Mouse (Mus musculus): ENCODE data around the gene Cbx3. TPM values are rescaled to one million over a fixed set of nuclear protein-coding genes. Genes with fewer than 3 reads are reported as not detected.
A peak's percentile ranks its signal among the peaks of the same experiment; 100 is the strongest.

Cbx3 gene
- polyA plus RNA-seq, 1 experiment from 2014 or later: 735 TPM

- Histone ChIP-seq H3K36me3 (ENCODE audit: control insufficient read depth, insufficient read depth, low read length) (no peaks in the 10 kb centered on the region), H3K27me3 (ENCODE audit: control insufficient read depth, insufficient read depth, low read length) (no peaks in the 10 kb centered on the region), H3K9me3 (ENCODE audit: control insufficient read depth, low read length) (no peaks in the 10 kb centered on the region), H3K4me3 (ENCODE audit: low read depth, low read length) (peak overlapping the region; percentile 62), H3K4me1 (replicated peaks; ENCODE audit: control insufficient read depth, insufficient read depth, low read length) (0 out of 2 replicates have a peak, but pooled peaks cover 2% of the 10 kb centered on the region), H3K27ac (ENCODE audit: low read depth, low read length) (no peak overlapping the region), H3K9ac (ENCODE audit: low read length) (peak overlapping the region; percentile 75), H3K4me2 (ENCODE audit: low read depth, low read length, severe bottlenecking) (peak overlapping the region; percentile 59)
- no peak for ATAC-seq (replicated peaks; ENCODE audit: low FRiP score)
- whole genome bisulfite sequencing: 26% methylated on average over 5 of the region's 5 CpGs
- DNase-seq (ENCODE audit: low spot score): no peak
These were observed 53.1 kb downstream of the Cbx3 start for GRCm38 (mm10) chr6:51523310-51523709.

DNA sequence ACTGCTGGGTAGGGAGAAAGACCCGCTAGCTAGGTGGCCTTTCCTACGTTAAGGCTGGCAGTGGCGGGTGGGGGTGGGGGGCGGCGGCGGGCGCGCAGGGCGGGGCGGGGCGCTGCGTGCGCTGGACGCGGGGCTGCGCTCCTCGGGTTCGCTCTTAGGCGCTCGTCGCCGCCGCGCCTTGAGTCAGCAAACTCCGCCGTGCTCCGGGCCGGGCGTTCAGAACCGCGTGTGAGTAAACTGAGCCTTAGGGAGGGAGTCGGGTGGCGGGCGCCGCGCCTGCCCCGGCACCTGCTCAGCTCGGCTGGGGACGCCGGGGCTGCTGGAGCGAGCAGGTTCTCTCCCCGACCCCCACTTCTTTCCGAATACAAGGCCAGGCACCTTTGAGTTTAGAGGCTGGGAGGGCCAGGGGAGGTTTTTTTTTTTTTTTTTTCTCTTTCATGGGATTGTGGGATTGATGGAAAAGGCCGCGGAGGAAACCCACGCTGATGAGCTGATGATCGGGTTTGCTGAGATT lies 53.7 kb downstream of the Cbx3 start, which contains the start of gene Snx10:
Gene Snx10, plus strand, starts transcription at position 95 of the 514 bp plus-strand sequence.
- Histone ChIP-seq H3K4me2 (ENCODE audit: low read depth, low read length, severe bottlenecking) (peak within 1 kb of the TSS; percentile 59), H3K9ac (ENCODE audit: low read length) (peak within 1 kb of the TSS; percentile 75), H3K4me3 (ENCODE audit: low read depth, low read length) (peak within 1 kb of the TSS; percentile 62), H3K4me1 (replicated peaks; ENCODE audit: control insufficient read depth, insufficient read depth, low read length) (0 out of 2 replicates have a peak, but pooled peaks cover 2% of the 10 kb centered on the region), H3K36me3 (ENCODE audit: control insufficient read depth, insufficient read depth, low read length) (no peaks in the 10 kb centered on the region), H3K27ac (ENCODE audit: low read depth, low read length) (no peak within 1 kb of the TSS), H3K27me3 (ENCODE audit: control insufficient read depth, insufficient read depth, low read length) (no peaks in the 10 kb centered on the region), H3K9me3 (ENCODE audit: control insufficient read depth, low read length) (no peaks in the 10 kb centered on the region)
- under 1% methylated on average over 46 of the region's 47 CpGs for WGBS
- DNase-seq (ENCODE audit: low spot score): peak; percentile 79
- peak; percentile 67 for ATAC-seq (replicated peaks; ENCODE audit: low FRiP score)

DNA sequence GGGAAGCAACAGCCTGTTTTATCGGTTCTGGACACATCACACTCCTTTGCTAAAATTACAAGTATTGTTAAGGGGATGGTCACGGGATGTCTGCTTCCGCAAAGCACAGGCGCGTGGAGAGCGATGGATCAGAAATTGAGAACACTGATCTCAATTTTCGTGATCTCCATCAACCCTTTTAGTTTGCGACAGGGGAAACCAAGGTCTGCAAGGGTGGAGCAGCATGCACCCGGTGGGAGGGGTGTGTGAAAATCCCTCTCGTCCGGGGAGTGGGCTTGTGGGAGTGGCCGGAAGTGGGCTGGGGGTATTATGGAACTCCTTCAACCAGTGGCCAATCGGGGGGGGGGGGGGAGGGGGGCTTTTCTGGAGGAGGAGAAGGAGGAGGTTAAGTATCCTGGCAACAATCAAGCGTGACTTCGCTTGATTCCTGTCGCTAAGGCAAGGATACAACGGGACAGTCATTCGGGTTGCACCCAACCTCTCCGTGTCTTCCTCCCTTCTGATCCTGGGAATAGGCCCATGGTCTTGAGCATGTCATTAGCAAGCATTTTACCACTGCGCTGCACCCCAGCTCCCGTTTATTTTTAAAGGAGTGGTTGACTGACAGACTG lies 54.3 kb downstream of the Cbx3 start:
- 2% methylated on average over 20 of the region's 21 CpGs for WGBS
- DNase-seq (ENCODE audit: low spot score) (peak; percentile 89), ATAC-seq (replicated peaks; ENCODE audit: low FRiP score) (peak; percentile 86)
- Histone ChIP-seq H3K4me2 (ENCODE audit: low read depth, low read length, severe bottlenecking) (peak overlapping the region; percentile 59), H3K9ac (ENCODE audit: low read length) (peak overlapping the region; percentile 75), H3K4me1 (replicated peaks; ENCODE audit: control insufficient read depth, insufficient read depth, low read length) (0 out of 2 replicates have a peak, but pooled peaks cover 2% of the 10 kb centered on the region), H3K4me3 (ENCODE audit: low read depth, low read length) (peak overlapping the region; percentile 62), H3K27me3 (ENCODE audit: control insufficient read depth, insufficient read depth, low read length) (no peaks in the 10 kb centered on the region), H3K36me3 (ENCODE audit: control insufficient read depth, insufficient read depth, low read length) (no peaks in the 10 kb centered on the region), H3K27ac (ENCODE audit: low read depth, low read length) (no peak overlapping the region), H3K9me3 (ENCODE audit: control insufficient read depth, low read length) (no peaks in the 10 kb centered on the region)

- H3K4me2 ChIP-seq (ENCODE audit: low read depth, low read length, severe bottlenecking): peak overlapping the region; percentile 59
- 0 out of 2 replicates have a peak, but pooled peaks cover 2% of the 10 kb centered on the region for H3K4me1 ChIP-seq (replicated peaks; ENCODE audit: control insufficient read depth, insufficient read depth, low read length)
- no peak overlapping the region for H3K27ac ChIP-seq (ENCODE audit: low read depth, low read length)
- 53% methylated on average over 5 of the region's 5 CpGs for WGBS
- DNase-seq (ENCODE audit: low spot score): no peak
- no peaks in the 10 kb centered on the region for H3K27me3 ChIP-seq (ENCODE audit: control insufficient read depth, insufficient read depth, low read length)
- peak; percentile 31; the same call in 1 of the 2 replicates for ATAC-seq (replicated peaks; ENCODE audit: low FRiP score)
- no peaks in the 10 kb centered on the region for H3K9me3 ChIP-seq (ENCODE audit: control insufficient read depth, low read length)
- no peak overlapping the region for H3K9ac ChIP-seq (ENCODE audit: low read length)
- H3K36me3 ChIP-seq (ENCODE audit: control insufficient read depth, insufficient read depth, low read length): no peaks in the 10 kb centered on the region
- H3K4me3 ChIP-seq (ENCODE audit: low read depth, low read length): peak overlapping the region; percentile 62
These were observed 54.8 kb downstream of the Cbx3 start for GRCm38 (mm10) chr6:51525001-51525400.

GRCm38 (mm10) chr6:51529457-51529856 lies 59.3 kb downstream of the Cbx3 start:
- H3K27me3 ChIP-seq (ENCODE audit: control insufficient read depth, insufficient read depth, low read length): no peaks in the 10 kb centered on the region
- ATAC-seq (replicated peaks; ENCODE audit: low FRiP score): no peak
- DNase-seq (ENCODE audit: low spot score): no peak
- no peaks in the 10 kb centered on the region; the same call in 1 of the 2 replicates for H3K9me3 ChIP-seq (ENCODE audit: control insufficient read depth, low read length)
- no peak overlapping the region for H3K27ac ChIP-seq (ENCODE audit: low read depth, low read length)
- no peak overlapping the region for H3K4me2 ChIP-seq (ENCODE audit: low read depth, low read length, severe bottlenecking)
- no peak overlapping the region for H3K9ac ChIP-seq (ENCODE audit: low read length)
- WGBS: 62% methylated on average over 7 of the region's 7 CpGs
- H3K4me1 ChIP-seq (replicated peaks; ENCODE audit: control insufficient read depth, insufficient read depth, low read length): 0 out of 2 replicates have a peak, but pooled peaks cover 2% of the 10 kb centered on the region
- H3K36me3 ChIP-seq (ENCODE audit: control insufficient read depth, insufficient read depth, low read length): no peaks in the 10 kb centered on the region
- H3K4me3 ChIP-seq (ENCODE audit: low read depth, low read length): no peak overlapping the region

Other genes with a start within 250 kb of the Cbx3 start
- gene Nfe2l3, start 37.7 kb upstream of the Cbx3 start, polyA plus RNA-seq (2014; fragmentation: Nextera tagmentation; extraction: Ambion mirVana): 1.1 and 1.5 TPM in 2 replicates
- 1,728 and 1,808 TPM in 2 replicates for gene Hnrnpa2b1, start 466 bp upstream of the Cbx3 start, polyA plus RNA-seq (2014; fragmentation: Nextera tagmentation; extraction: Ambion mirVana)
- 40.1 and 41.4 TPM in 2 replicates for gene Snx10, start 53.5 kb downstream of the Cbx3 start, polyA plus RNA-seq (2014; fragmentation: Nextera tagmentation; extraction: Ambion mirVana)